Mouse (Mus musculus) urinary bladder, adult 2 months (tissue): ENCODE results near the gene Glipr2. TPM values are rescaled to one million over a fixed set of nuclear protein-coding genes. Genes with fewer than 3 reads are reported as not detected.

Experiments
- DNase-seq: peaks from one replicate; pipeline ENCODE4 v3.0.0; 2022; ENCODE audit warnings: low spot score
- polyA plus RNA-seq: library from polyadenylated mRNA; depleted of rRNA; stranded (reverse); fragments of >200 nt; gene quantifications from 2 replicates; pipeline ENCODE4 v1.2.3, GENCODE M21; 2012; rRNA removed

The Glipr2 gene
- 24.2 and 24.7 TPM in 2 replicates for polyA plus RNA-seq

DNA sequence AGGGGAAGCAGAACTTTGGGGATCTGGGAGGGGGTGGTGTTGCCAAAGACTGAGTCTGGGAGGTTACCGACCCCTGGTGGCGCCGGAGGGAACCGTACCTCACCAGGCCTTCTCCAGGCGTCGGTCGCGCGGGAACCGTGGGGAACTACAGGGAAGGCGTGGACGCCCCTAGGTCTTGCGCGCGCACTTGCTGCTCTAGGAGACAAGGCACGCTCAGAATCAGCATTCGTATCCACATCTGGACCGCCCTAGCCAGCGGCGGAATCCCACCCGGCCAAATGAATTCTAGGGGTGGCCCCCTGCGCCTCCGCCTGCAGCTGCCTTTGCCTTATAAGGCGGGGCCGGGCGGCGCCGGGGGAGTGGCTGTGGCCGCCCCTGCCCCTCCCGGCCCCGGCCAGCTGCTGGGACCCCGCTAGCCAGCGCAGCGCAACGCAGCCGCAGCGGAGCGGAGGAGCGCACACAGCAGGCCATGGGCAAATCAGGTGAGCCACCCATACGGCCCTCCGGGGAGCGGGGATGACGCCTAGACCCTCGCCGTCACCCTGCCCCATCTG is at the start of gene Glipr2:
Gene Glipr2, plus strand, starts transcription at position 110 of the 554 bp plus-strand sequence.
- DNase-seq: peak; percentile 47

- no peak for DNase-seq
Measured at GRCm38 (mm10) chr4:43918221-43918620, 39.0 kb upstream of the Glipr2 start.

DNA sequence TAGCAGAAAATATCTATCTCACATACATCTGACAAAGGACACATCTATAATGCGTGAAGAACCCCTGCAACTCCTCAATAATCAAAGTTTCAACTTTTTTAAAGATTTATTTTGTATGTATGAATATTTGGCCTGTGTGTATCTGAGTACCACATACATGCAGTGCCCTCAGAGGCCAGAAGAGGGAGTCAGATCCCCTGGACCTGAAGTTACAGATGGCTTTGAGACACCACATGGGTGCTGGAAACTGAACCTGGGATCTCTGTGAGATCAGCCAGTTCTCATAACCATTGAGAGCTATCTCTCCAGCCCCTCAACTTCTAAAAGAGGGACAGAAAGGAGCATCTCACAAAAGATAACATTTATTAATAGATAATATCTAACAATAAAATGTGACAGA is 36.6 kb upstream of the Glipr2 start:
- DNase-seq: no peak

GRCm38 (mm10) chr4:43925125-43925524 is 32.1 kb upstream of the Glipr2 start:
- no peak for DNase-seq

- DNase-seq: peak; percentile 77
Measured at GRCm38 (mm10) chr4:43925779-43926178, 31.4 kb upstream of the Glipr2 start.

- DNase-seq: no peak
Measured at GRCm38 (mm10) chr4:43927826-43928225, 29.4 kb upstream of the Glipr2 start.

DNA sequence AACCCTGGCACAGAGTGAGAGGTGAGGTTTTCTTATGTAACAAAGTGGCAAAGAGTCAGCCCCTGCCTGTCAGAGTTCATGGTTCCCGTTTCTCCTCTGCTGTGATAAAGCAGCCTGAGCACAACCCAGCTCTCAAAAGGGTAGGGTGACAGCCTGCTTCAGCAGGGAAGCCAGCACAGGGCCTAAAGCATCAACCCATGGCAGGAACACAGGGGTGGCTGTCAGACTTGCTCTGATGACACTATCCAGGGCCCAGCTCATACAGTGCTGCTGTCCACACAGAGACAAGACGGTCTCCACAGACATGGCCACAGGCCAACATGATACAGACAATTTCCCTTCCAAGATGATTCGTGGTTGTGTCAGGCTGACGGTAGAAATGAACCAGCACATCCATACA is 25.3 kb upstream of the Glipr2 start:
- DNase-seq: no peak

DNA sequence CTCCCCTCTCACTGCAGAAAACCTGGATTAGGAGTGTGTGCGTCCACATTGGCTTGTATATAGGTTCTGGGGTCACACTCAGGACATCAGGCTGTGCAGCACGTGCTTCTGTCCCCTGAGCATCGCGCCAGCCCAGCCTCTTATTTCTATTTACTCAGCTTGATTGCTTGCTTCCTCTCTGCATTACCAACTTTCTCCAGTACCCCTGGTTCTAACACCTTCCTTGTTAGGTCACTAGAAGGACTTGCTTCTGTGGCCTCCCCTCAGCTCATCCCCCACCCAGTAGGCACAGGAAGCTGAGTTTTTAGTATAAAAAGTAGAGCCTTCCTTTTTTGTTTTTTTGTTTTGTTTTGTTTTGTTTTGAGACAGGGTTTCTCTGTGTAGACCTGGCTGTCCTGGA is 21.0 kb upstream of the Glipr2 start:
- no peak for DNase-seq

- no peak for DNase-seq
Measured at GRCm38 (mm10) chr4:43936749-43937674, 20.2 kb upstream of the Glipr2 start.

GRCm38 (mm10) chr4:43941315-43941714 is 15.9 kb upstream of the Glipr2 start:
- no peak for DNase-seq

- DNase-seq: no peak
Measured at GRCm38 (mm10) chr4:43942421-43942820, 14.8 kb upstream of the Glipr2 start.

- DNase-seq: no peak
Measured at GRCm38 (mm10) chr4:43947571-43947970, 9.6 kb upstream of the Glipr2 start.

DNA sequence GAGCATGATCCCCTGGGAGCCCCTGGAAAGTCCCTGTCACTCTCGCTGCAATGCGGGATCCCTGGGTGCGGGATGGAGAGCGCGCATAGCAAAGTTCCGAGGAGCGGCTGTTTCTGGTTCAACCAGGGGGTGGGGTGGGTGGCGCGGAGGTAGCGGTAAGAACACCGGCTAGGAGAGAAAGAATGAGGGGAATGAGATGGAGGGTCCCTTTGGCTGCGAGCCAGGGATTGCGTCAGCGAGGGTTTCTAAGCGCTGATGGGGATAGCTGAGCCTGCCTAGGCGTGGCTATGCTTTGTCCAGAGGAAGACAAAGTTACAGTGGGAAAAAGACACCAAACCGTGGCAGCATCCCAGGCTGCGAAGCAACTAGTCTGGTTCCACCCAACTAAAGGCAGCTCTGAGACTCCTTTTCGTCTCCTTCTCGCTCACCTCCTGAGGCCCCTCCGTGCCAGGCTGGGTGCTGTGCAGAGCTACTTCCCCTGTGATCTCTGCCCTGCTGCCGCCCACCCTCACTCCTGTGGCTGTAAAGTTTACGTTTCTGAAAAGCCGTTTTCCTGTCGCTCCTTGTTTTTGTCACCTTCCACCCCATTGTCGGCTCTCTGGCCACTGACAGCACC is 753 bp downstream of the Glipr2 start:
- no peak for DNase-seq

- no peak for DNase-seq
Measured at GRCm38 (mm10) chr4:43959523-43960179, 2.5 kb downstream of the Glipr2 start.

- no peak for DNase-seq
Measured at GRCm38 (mm10) chr4:43960207-43960606, 3.0 kb downstream of the Glipr2 start.

- DNase-seq: no peak
Measured at GRCm38 (mm10) chr4:43964326-43964833, 7.2 kb downstream of the Glipr2 start.

- no peak for DNase-seq
Measured at GRCm38 (mm10) chr4:43964951-43965684, 7.9 kb downstream of the Glipr2 start.

DNA sequence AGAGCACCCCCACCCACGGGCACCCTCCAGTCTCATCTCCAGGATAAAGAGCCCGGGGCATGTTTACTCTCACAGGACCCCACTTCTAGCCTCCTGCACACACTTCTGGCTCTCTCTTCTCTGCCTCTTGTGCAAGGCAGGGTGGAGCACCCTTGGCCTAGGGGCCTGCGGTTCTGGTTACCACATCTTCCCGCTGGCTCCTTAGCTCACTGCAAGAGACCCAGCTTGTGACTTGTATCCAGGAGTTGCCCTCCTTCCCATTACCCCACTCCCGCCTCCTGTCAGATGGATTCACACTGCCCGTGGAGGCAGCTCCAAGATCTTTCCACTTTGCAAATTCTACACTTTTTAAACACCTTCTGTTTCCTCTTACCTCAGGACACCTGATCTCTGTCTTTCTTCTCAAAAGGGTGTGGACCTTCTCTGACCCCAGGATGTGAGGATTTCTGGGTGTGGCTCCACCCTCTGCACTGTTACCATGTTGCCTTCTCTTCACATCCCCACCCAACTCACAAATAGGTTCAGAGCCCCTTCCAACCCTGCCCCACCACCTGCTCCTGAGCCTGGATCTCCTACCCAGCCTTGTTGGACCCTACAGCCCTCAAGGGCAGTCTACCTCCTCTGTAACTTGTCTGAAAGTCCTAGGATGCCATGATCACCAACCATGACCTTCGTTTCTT is 8.8 kb downstream of the Glipr2 start:
- no peak for DNase-seq

DNA sequence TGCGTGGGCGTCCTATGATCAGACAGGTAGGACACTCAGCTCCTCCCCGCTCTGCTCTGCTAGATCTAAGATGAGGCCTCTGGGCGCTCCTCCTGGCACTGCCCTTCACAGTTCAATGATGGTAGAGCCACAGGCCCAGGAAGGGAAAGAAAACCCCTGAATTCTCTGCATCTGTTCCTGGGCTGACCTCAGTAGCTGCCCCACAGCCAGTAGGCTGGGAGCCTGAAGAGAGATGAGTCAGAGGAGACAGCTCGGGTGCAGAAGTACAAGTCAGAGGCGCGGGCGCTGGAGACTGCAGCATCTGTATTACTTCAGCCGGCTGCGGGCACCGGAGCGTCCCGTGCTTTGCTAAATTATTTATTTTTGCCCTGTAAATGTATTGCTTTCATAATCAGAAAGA is 11.4 kb downstream of the Glipr2 start:
- no peak for DNase-seq

DNA sequence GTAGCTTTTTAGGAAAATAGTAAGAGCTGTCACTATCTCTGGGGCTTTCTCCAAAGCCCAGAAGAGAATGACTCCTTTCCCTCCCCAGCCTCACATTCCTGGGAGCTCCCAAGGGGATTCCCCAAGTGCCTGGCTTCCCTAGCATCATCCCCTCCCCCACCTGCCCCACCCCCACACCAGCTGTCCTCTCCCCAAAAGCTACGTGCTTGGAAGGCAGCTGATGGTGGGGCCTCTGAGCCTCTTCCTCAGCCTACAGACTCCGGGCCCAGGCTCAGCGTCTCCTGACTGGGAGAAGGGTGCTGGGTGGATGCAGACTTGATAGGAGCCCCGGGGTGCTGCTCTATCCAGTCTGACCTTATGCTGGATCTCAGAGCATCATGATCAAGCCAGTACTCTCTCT is 12.2 kb downstream of the Glipr2 start:
- no peak for DNase-seq
